21 mouse cellular contexts compared by ENCODE assay signal in genomic region chr9:48443873-48444272, GRCm38 (mm10). TPM values are rescaled to one million over a fixed set of nuclear protein-coding genes. Genes with fewer than 3 reads are reported as not detected.
DNase-seq lines count a peak whose midpoint lies in the region; ATAC-seq lines count a peak whose summit lies in the region.
"Had no signal": no experiment of that assay in that cellular context is flagged by ENCODE, and none has a peak within 500 bp of the region (broad histone marks: within the 10 kb centered on the region; RNA-seq: fewer than 3 reads in every experiment).

No protein-coding gene starts in this region.

- H3K4me3 ChIP-seq in heart, embryonic 10.5 days, result no peak overlapping the region
- H3K4me3 ChIP-seq: forebrain, embryonic 15.5 days; kidney, embryonic 15.5 days; limb, embryonic 15.5 days had no signal

- WGBS in heart, embryonic 10.5 days, result 82% methylated on average over 1 of the region's 1 CpGs

- H3K27ac ChIP-seq in heart, embryonic 10.5 days, result no peak overlapping the region
- H3K27ac ChIP-seq: forebrain, embryonic 15.5 days; kidney, embryonic 15.5 days; limb, embryonic 15.5 days; liver, embryonic 14.5 days had no signal

- DNase-seq in 3T3-L1 (ENCODE audit: low read depth, low spot score), result peak; percentile 54
- peak; percentile 10 for DNase-seq in CD4-positive helper T cell, adult 2 months (ENCODE audit: low read depth, low spot score)
- DNase-seq in left cerebral cortex, adult 18-20 months (ENCODE audit: low spot score in 2 of 2), result no peak
- DNase-seq in spleen, postnatal 10 days (ENCODE audit: low spot score in 2 of 2), result no peak
- no peak for DNase-seq in heart, embryonic 10.5 days (ENCODE audit: low spot score)
- DNase-seq: adrenal gland, postnatal 10 days; cerebellum, adult 18-20 months; cerebellum, postnatal 25 days; gastrocnemius, postnatal 14 days; kidney, adult 11 months; kidney, postnatal 4 days; layer of hippocampus, adult 9-11 months; left cerebral cortex, postnatal 4 days; lung, embryonic 14.5 days; thymus, postnatal 25 days had no signal

- no peaks in the 10 kb centered on the region for H3K27me3 ChIP-seq in heart, embryonic 10.5 days (ENCODE audit: insufficient read depth, poor library complexity, severe bottlenecking)
- H3K27me3 ChIP-seq: forebrain, embryonic 15.5 days; kidney, embryonic 15.5 days; limb, embryonic 15.5 days had no signal

- H3K9me3 ChIP-seq in heart, embryonic 10.5 days, result no peaks in the 10 kb centered on the region
- H3K9me3 ChIP-seq: forebrain, embryonic 15.5 days; kidney, embryonic 15.5 days; limb, embryonic 15.5 days had no signal

- no peaks in the 10 kb centered on the region for H3K36me3 ChIP-seq in heart, embryonic 10.5 days
- H3K36me3 ChIP-seq: forebrain, embryonic 15.5 days; kidney, embryonic 15.5 days; limb, embryonic 15.5 days had no signal

- ATAC-seq in hematopoietic stem cell, adult 5-6 weeks (replicated peaks in 1 of 2; ENCODE audit: insufficient read depth in 1 of 2, low FRiP score in 2 of 2, low TSS enrichment in 1 of 2, low read depth in 1 of 2, poor library complexity in 2 of 2, severe bottlenecking in 2 of 2), result peak; percentile 42 to 70; a peak in 2 of 4 replicates
- peak; percentile 63; the same call in 1 of the 2 replicates for ATAC-seq in monocyte, adult 5-6 weeks (replicated peaks; ENCODE audit: insufficient number of reproducible peaks, low FRiP score, low TSS enrichment, poor library complexity, severe bottlenecking)
- ATAC-seq: forebrain, embryonic 15.5 days had no signal

- H3K4me1 ChIP-seq in heart, embryonic 10.5 days, result no peaks in the 10 kb centered on the region
- H3K4me1 ChIP-seq: forebrain, embryonic 15.5 days; kidney, embryonic 15.5 days; limb, embryonic 15.5 days had no signal

RNA-seq across cellular contexts. Expression of gene Rexo2, which starts 36.5 kb away (rescaled TPM):
- total RNA-seq in hematopoietic stem cell, adult 5-6 weeks (2017), result 73.2 and 150 TPM in 2 replicates
- total RNA-seq in monocyte, adult 5-6 weeks (2017), result 72.1 to 84.2 TPM (median 76.2 TPM) in 3 replicates
- total RNA-seq in left cerebral cortex, adult 18-20 months (2021), result 100 to 1,000 TPM in 1 of 2 experiments, 10 to 100 TPM in 1; 97.6 to 103 TPM
- 127 and 138 TPM in 2 replicates for polyA plus RNA-seq in heart, embryonic 10.5 days (2016; fragmentation: Nextera tagmentation; extraction: Ambion mirVana)

RNA-seq across cellular contexts. Expression of gene Rbm7, which starts 51.2 kb away (rescaled TPM):
- total RNA-seq in hematopoietic stem cell, adult 5-6 weeks (2017), result 115 and 125 TPM in 2 replicates
- total RNA-seq in monocyte, adult 5-6 weeks (2017), result 139 to 205 TPM (median 199 TPM) in 3 replicates
- total RNA-seq in left cerebral cortex, adult 18-20 months (2021), result 10 to 100 TPM; 33.8 to 34.2 TPM
- 89.0 and 106 TPM in 2 replicates for polyA plus RNA-seq in heart, embryonic 10.5 days (2016; fragmentation: Nextera tagmentation; extraction: Ambion mirVana)

RNA-seq across cellular contexts. Expression of gene Gm5617, which starts 51.4 kb away (rescaled TPM):
- total RNA-seq in hematopoietic stem cell, adult 5-6 weeks (2017), result 6.4 and 15.6 TPM in 2 replicates
- total RNA-seq in monocyte, adult 5-6 weeks (2017), result 13.7 to 22.4 TPM in 2 of 3 replicates, not detected in the other
- 1 to 10 TPM; 8.6 to 9.4 TPM for total RNA-seq in left cerebral cortex, adult 18-20 months (2021)
- polyA plus RNA-seq in heart, embryonic 10.5 days (2016; fragmentation: Nextera tagmentation; extraction: Ambion mirVana), result 21.1 and 25.1 TPM in 2 replicates

Comparison
In these comparisons a context has a peak if more than half of its experiments do, and no peak if none do; other contexts are left out.
1. DNase-seq: peak in 3T3-L1 (single experiment) and CD4-positive helper T cell, adult 2 months (single experiment); none in left cerebral cortex, adult 18-20 months (0 of 2), spleen, postnatal 10 days (0 of 2) and heart, embryonic 10.5 days (single experiment).